ENCODE assay signal across 19 mouse cellular contexts in genomic region chr12:35283925-35284324, GRCm38 (mm10).
DNase-seq lines count a peak whose midpoint lies in the region; ATAC-seq and TF ChIP-seq lines count a peak whose summit lies in the region.
"Had no signal": no experiment of that assay in that cellular context is flagged by ENCODE, and none has a peak within 500 bp of the region (broad histone marks: within the 10 kb centered on the region; RNA-seq: fewer than 3 reads in every experiment).

No protein-coding gene starts in this region.

- no peak overlapping the region for H3K9ac ChIP-seq in liver, embryonic 16.5 days (ENCODE audit: low read depth, low read length)
- H3K9ac ChIP-seq: embryonic facial prominence, embryonic 15.5 days; heart, embryonic 12.5 days; intestine, embryonic 15.5 days had no signal

- TF ChIP-seq CTCF in brain, embryonic 14.5 days (IDR thresholded peaks at IDR 0.05; ENCODE audit: borderline replicate concordance, extremely low read depth, insufficient read depth, insufficient read length) = no peak

- H3K27ac ChIP-seq in liver, embryonic 16.5 days (ENCODE audit: low read length) = peak overlapping the region; percentile 58
- H3K27ac ChIP-seq: embryonic facial prominence, embryonic 15.5 days; hindbrain, embryonic 10.5 days; intestine, embryonic 15.5 days; macrophage had no signal

- 35% methylated on average over 5 of the region's 5 CpGs for WGBS in liver, embryonic 16.5 days (ENCODE audit: insufficient replicate concordance)

- no peak for DNase-seq in liver
- peak; percentile 48 for DNase-seq in adrenal gland, postnatal 10 days
- peak; percentile 24 for DNase-seq in brain, embryonic 14.5 days (ENCODE audit: low read depth)
- DNase-seq in lung, postnatal 4 days = peak; percentile 17 to 25
- DNase-seq in left cerebral cortex, postnatal 25 days (ENCODE audit: low spot score in 2 of 2) = no peak
- no peak for DNase-seq in cerebellum, postnatal 14 days
- DNase-seq: gastrocnemius, postnatal 10 days; kidney, postnatal 14 days; spleen, adult 18-20 months; thymus, adult 18-20 months had no signal

- peak; percentile 32; the same call in 1 of the 2 replicates for ATAC-seq in liver, embryonic 16.5 days (ENCODE audit: low read depth)
- ATAC-seq: activated CD4-positive, CD25-positive, alpha-beta regulatory T cell, adult 4 months; forebrain, embryonic 14.5 days; intestine, embryonic 15.5 days; midbrain, embryonic 16.5 days had no signal

- no peaks in the 10 kb centered on the region for H3K36me3 ChIP-seq in liver, embryonic 16.5 days (ENCODE audit: control insufficient read depth, insufficient read depth)
- H3K36me3 ChIP-seq: embryonic facial prominence, embryonic 15.5 days; heart, embryonic 12.5 days; hindbrain, embryonic 10.5 days; intestine, embryonic 15.5 days had no signal

- TF ChIP-seq POLR2A in brain, embryonic 14.5 days (IDR thresholded peaks at IDR 0.05; ENCODE audit: borderline replicate concordance, extremely low read depth, insufficient read depth, insufficient read length, poor library complexity, severe bottlenecking) = no peak

- H3K4me3 ChIP-seq in liver, embryonic 16.5 days (ENCODE audit: low read depth, low read length) = no peak overlapping the region
- H3K4me3 ChIP-seq: embryonic facial prominence, embryonic 15.5 days; heart, embryonic 12.5 days; hindbrain, embryonic 10.5 days; intestine, embryonic 15.5 days had no signal

- H3K4me1 ChIP-seq in liver, embryonic 16.5 days (ENCODE audit: control insufficient read depth, low read depth, low read length) = no peaks in the 10 kb centered on the region
- H3K4me1 ChIP-seq: heart, embryonic 12.5 days; hindbrain, embryonic 10.5 days; intestine, embryonic 15.5 days had no signal

- no peak overlapping the region for H3K4me2 ChIP-seq in liver, embryonic 16.5 days (ENCODE audit: low read depth, low read length)
- H3K4me2 ChIP-seq: embryonic facial prominence, embryonic 15.5 days; heart, embryonic 12.5 days; intestine, embryonic 15.5 days had no signal

- intact Hi-C loops in left cerebral cortex, postnatal 25 days (cut with DNase I) = no loop called here

- H3K9me3 ChIP-seq in liver, embryonic 16.5 days (replicated peaks; ENCODE audit: control insufficient read depth, low read length) = no peaks in the 10 kb centered on the region
- H3K9me3 ChIP-seq: embryonic facial prominence, embryonic 15.5 days; heart, embryonic 12.5 days; hindbrain, embryonic 10.5 days; intestine, embryonic 15.5 days had no signal

- no peaks in the 10 kb centered on the region for H3K27me3 ChIP-seq in liver, embryonic 16.5 days (ENCODE audit: control insufficient read depth, insufficient read depth, low read depth, low read length)
- H3K27me3 ChIP-seq: embryonic facial prominence, embryonic 15.5 days; heart, embryonic 12.5 days; intestine, embryonic 15.5 days had no signal

Comparison
In these comparisons a context has a peak if more than half of its experiments do, and no peak if none do; other contexts are left out.
1. DNase-seq: peak in adrenal gland, postnatal 10 days (single experiment), brain, embryonic 14.5 days (single experiment) and lung, postnatal 4 days (2 of 2); none in liver (single experiment), left cerebral cortex, postnatal 25 days (0 of 2) and cerebellum, postnatal 14 days (0 of 2).